8 mouse cellular contexts compared by ENCODE assay signal in genomic region chr11:108920636-108921505, GRCm38 (mm10). TPM values are rescaled to one million over a fixed set of nuclear protein-coding genes. Genes with fewer than 3 reads are reported as not detected.
A peak's percentile ranks its signal among the peaks of the same experiment; 100 is the strongest.
DNase-seq lines count a peak whose midpoint lies in the region; ATAC-seq and TF ChIP-seq lines count a peak whose summit lies in the region.

No protein-coding gene starts in this region.

- TF ChIP-seq CTCF in spleen, adult 2 months (IDR thresholded peaks at IDR 0.05; ENCODE audit: extremely low read depth, insufficient read depth, insufficient read length, insufficient replicate concordance), result no peak

- H3K9me3 ChIP-seq in embryonic facial prominence, embryonic 15.5 days (replicated peaks), result no peaks in the 10 kb centered on the region
- H3K9me3 ChIP-seq in heart, embryonic 11.5 days (replicated peaks; ENCODE audit: control insufficient read depth, low read length), result no peaks in the 10 kb centered on the region; the same call in 1 of the 2 replicates
- H3K9me3 ChIP-seq in kidney, embryonic 14.5 days (ENCODE audit: control insufficient read depth, low read length), result peaks cover 8% of the 10 kb centered on the region
- no peaks in the 10 kb centered on the region for H3K9me3 ChIP-seq in limb, embryonic 15.5 days
- no peaks in the 10 kb centered on the region for H3K9me3 ChIP-seq in midbrain, embryonic 15.5 days

- H3K27me3 ChIP-seq in embryonic facial prominence, embryonic 15.5 days, result no peaks in the 10 kb centered on the region
- peaks cover 6% of the 10 kb centered on the region; the same call in 1 of the 2 replicates for H3K27me3 ChIP-seq in heart, embryonic 11.5 days (ENCODE audit: control insufficient read depth, insufficient read depth, low read length)
- no peaks in the 10 kb centered on the region for H3K27me3 ChIP-seq in kidney, embryonic 14.5 days (ENCODE audit: control insufficient read depth, insufficient read depth, low read length)
- H3K27me3 ChIP-seq in limb, embryonic 15.5 days, result no peaks in the 10 kb centered on the region
- H3K27me3 ChIP-seq in midbrain, embryonic 15.5 days (replicated peaks), result no peaks in the 10 kb centered on the region
- peaks cover 14% of the 10 kb centered on the region for H3K27me3 ChIP-seq in spleen, adult 2 months (ENCODE audit: control insufficient read depth, insufficient read depth, low read length)

- peak overlapping the region; percentile 100 for H3K27ac ChIP-seq in embryonic facial prominence, embryonic 15.5 days (replicated peaks)
- H3K27ac ChIP-seq in heart, embryonic 11.5 days (ENCODE audit: low read depth, low read length), result peak overlapping the region; percentile 100
- H3K27ac ChIP-seq in kidney, embryonic 14.5 days (ENCODE audit: low read depth, low read length), result peak overlapping the region; percentile 99
- peak overlapping the region; percentile 100 for H3K27ac ChIP-seq in limb, embryonic 15.5 days
- H3K27ac ChIP-seq in midbrain, embryonic 15.5 days, result peak overlapping the region; percentile 98
- H3K27ac ChIP-seq in spleen, adult 2 months (ENCODE audit: insufficient read depth, low read length), result peak overlapping the region; percentile 81

- peaks cover 40% of the 10 kb centered on the region for H3K4me1 ChIP-seq in embryonic facial prominence, embryonic 15.5 days
- H3K4me1 ChIP-seq in heart, embryonic 11.5 days (ENCODE audit: control insufficient read depth, insufficient read depth, low read length), result peaks cover 23% of the 10 kb centered on the region
- peaks cover 40% of the 10 kb centered on the region for H3K4me1 ChIP-seq in kidney, embryonic 14.5 days (ENCODE audit: control insufficient read depth, insufficient read depth, low read length)
- peaks cover 40% of the 10 kb centered on the region for H3K4me1 ChIP-seq in limb, embryonic 15.5 days
- H3K4me1 ChIP-seq in midbrain, embryonic 15.5 days, result peaks cover 65% of the 10 kb centered on the region
- H3K4me1 ChIP-seq in spleen, adult 2 months (ENCODE audit: control insufficient read depth, insufficient read depth, insufficient read length), result peaks cover 6% of the 10 kb centered on the region

- peak overlapping the region; percentile 75 for H3K4me2 ChIP-seq in embryonic facial prominence, embryonic 15.5 days (replicated peaks)
- H3K4me2 ChIP-seq in heart, embryonic 11.5 days, result peak overlapping the region; percentile 88
- H3K4me2 ChIP-seq in kidney, embryonic 14.5 days (replicated peaks; ENCODE audit: low read depth, low read length), result peak overlapping the region; percentile 54
- peak overlapping the region; percentile 50 for H3K4me2 ChIP-seq in limb, embryonic 15.5 days
- peak overlapping the region; percentile 94 for H3K4me2 ChIP-seq in midbrain, embryonic 15.5 days

- no peaks in the 10 kb centered on the region for H3K36me3 ChIP-seq in embryonic facial prominence, embryonic 15.5 days
- no peaks in the 10 kb centered on the region for H3K36me3 ChIP-seq in heart, embryonic 11.5 days (ENCODE audit: control insufficient read depth, insufficient read depth, low read length)
- no peaks in the 10 kb centered on the region for H3K36me3 ChIP-seq in kidney, embryonic 14.5 days (ENCODE audit: control insufficient read depth, insufficient read depth, low read length)
- no peaks in the 10 kb centered on the region for H3K36me3 ChIP-seq in limb, embryonic 15.5 days
- no peaks in the 10 kb centered on the region for H3K36me3 ChIP-seq in midbrain, embryonic 15.5 days (replicated peaks)
- no peaks in the 10 kb centered on the region for H3K36me3 ChIP-seq in spleen, adult 2 months (ENCODE audit: control insufficient read depth, insufficient read depth, low read length)

- peak overlapping the region; percentile 76 for H3K4me3 ChIP-seq in embryonic facial prominence, embryonic 15.5 days (replicated peaks)
- H3K4me3 ChIP-seq in heart, embryonic 11.5 days (ENCODE audit: low read depth, low read length), result peak overlapping the region; percentile 83
- peak overlapping the region; percentile 81 for H3K4me3 ChIP-seq in kidney, embryonic 14.5 days (ENCODE audit: low read length)
- H3K4me3 ChIP-seq in limb, embryonic 15.5 days, result peak overlapping the region; percentile 73
- peak overlapping the region; percentile 74 for H3K4me3 ChIP-seq in midbrain, embryonic 15.5 days
- peak overlapping the region; percentile 62 for H3K4me3 ChIP-seq in spleen, adult 2 months (ENCODE audit: extremely low read depth, insufficient read depth, insufficient read length)

- DNase-seq in layer of hippocampus, adult 11-12 months (ENCODE audit: low spot score), result peak; percentile 80
- no peak for DNase-seq in layer of hippocampus, adult 9-10 months (ENCODE audit: low spot score)
- peak; percentile 34 to 46 for DNase-seq in spleen, adult 2 months (ENCODE audit: low read depth in 1 of 2, low spot score in 2 of 2)

- ATAC-seq in embryonic facial prominence, embryonic 15.5 days (ENCODE audit: insufficient number of reproducible peaks, low FRiP score, low TSS enrichment, low read depth), result peak; percentile 89
- ATAC-seq in heart, embryonic 11.5 days (replicated peaks; ENCODE audit: insufficient number of reproducible peaks, low FRiP score, low TSS enrichment), result peak; percentile 85
- ATAC-seq in kidney, embryonic 14.5 days (ENCODE audit: low FRiP score, low TSS enrichment), result peak; percentile 82
- ATAC-seq in limb, embryonic 15.5 days (ENCODE audit: insufficient number of reproducible peaks, low FRiP score, low TSS enrichment, low read depth), result peak; percentile 89
- ATAC-seq in midbrain, embryonic 15.5 days (replicated peaks), result peak; percentile 85

- WGBS in embryonic facial prominence, embryonic 15.5 days, result under 1% methylated on average over 96 of the region's 104 CpGs
- WGBS in heart, embryonic 11.5 days (ENCODE audit: insufficient replicate concordance), result under 1% methylated on average over 85 of the region's 104 CpGs
- WGBS in kidney, embryonic 14.5 days, result under 1% methylated on average over 81 of the region's 104 CpGs
- WGBS in limb, embryonic 15.5 days, result under 1% methylated on average over 91 of the region's 104 CpGs
- WGBS in midbrain, embryonic 15.5 days, result under 1% methylated on average over 91 of the region's 104 CpGs
- 1% methylated on average over 96 of the region's 104 CpGs for WGBS in spleen, adult 2 months

- peak overlapping the region; percentile 79 for H3K9ac ChIP-seq in embryonic facial prominence, embryonic 15.5 days
- H3K9ac ChIP-seq in heart, embryonic 11.5 days (ENCODE audit: low read depth, low read length), result peak overlapping the region; percentile 96
- H3K9ac ChIP-seq in kidney, embryonic 14.5 days (ENCODE audit: low read depth, low read length), result peak overlapping the region; percentile 92
- H3K9ac ChIP-seq in limb, embryonic 15.5 days, result peak overlapping the region; percentile 87
- H3K9ac ChIP-seq in midbrain, embryonic 15.5 days, result peak overlapping the region; percentile 96

- no peak for TF ChIP-seq POLR2A in spleen, adult 2 months (IDR thresholded peaks at IDR 0.05; ENCODE audit: low read depth, low read length)

RNA-seq across cellular contexts. Expression of gene Axin2, which starts 0.7 kb away (rescaled TPM):
- polyA plus RNA-seq in embryonic facial prominence, embryonic 15.5 days (2015; fragmentation: Nextera tagmentation; extraction: Ambion mirVana), result 12.5 and 14.5 TPM in 2 replicates
- 2.9 and 3.0 TPM in 2 replicates for polyA plus RNA-seq in heart, embryonic 11.5 days (2014; fragmentation: Nextera tagmentation; extraction: Ambion mirVana)
- 8.0 and 11.5 TPM in 2 replicates for polyA plus RNA-seq in kidney, embryonic 14.5 days (2014; fragmentation: Nextera tagmentation; extraction: Ambion mirVana)
- polyA plus RNA-seq in limb, embryonic 15.5 days (2015; fragmentation: Nextera tagmentation; extraction: Ambion mirVana), result 15.8 and 20.3 TPM in 2 replicates
- 13.2 and 13.5 TPM in 2 replicates for polyA plus RNA-seq in midbrain, embryonic 15.5 days (2015; fragmentation: Nextera tagmentation; extraction: Ambion mirVana)
- 4.9 TPM in 2 replicates for polyA plus RNA-seq in spleen, adult 2 months (2012; rRNA removed)
